Mouse (Mus musculus) lung, adult 2 months (tissue): ENCODE results near the gene Ctnnd1. TPM values are rescaled to one million over a fixed set of nuclear protein-coding genes. Genes with fewer than 3 reads are reported as not detected.
A peak's percentile ranks its signal among the peaks of the same experiment; 100 is the strongest.

ENCODE experiments used
- DNase-seq: peaks from one replicate; pipeline ENCODE4 v3.0.0; 2022
- H3K4me1 ChIP-seq: fragments of 200-500 bp; 2 replicates; pipeline ENCODE4 v1.6.1; 2011; ENCODE audit warnings: low read length; ENCODE audit not compliant: control insufficient read depth, insufficient read depth
- H3K4me3 ChIP-seq: fragments of 200-500 bp; replicated peaks from 2 replicates; pipeline ENCODE3; 2011; ENCODE audit warnings: low read depth, mild to moderate bottlenecking, control low read depth, low read length; ENCODE audit errors: extremely low read depth
- CTCF ChIP-seq: fragments of 200-500 bp; IDR thresholded peaks from 2 replicates; pipeline ENCODE4 v1.5.1; 2011; ENCODE audit warnings: mild to moderate bottlenecking, low read length, control low read depth; ENCODE audit not compliant: insufficient read depth
- POLR2A ChIP-seq: fragments of 200-500 bp; IDR thresholded peaks from 2 replicates; pipeline ENCODE4 v1.6.1; 2011; ENCODE audit warnings: low read depth, mild to moderate bottlenecking, control low read depth, low read length, borderline replicate concordance; ENCODE audit errors: extremely low read depth
- WGBS: fragments of 180-500 bp; shearing (Covaris S2); methylation state at CpG from one replicate; pipeline ENCODE4 v1.1.7; 2018; 5-methylcytosine and 5-hydroxymethylcytosine counted together
- polyA plus RNA-seq: library from polyadenylated mRNA; depleted of rRNA; stranded (reverse); fragments of >200 nt; gene quantifications from 2 replicates; pipeline ENCODE4 v1.2.3, GENCODE M21; 2012

Ctnnd1 gene
- polyA plus RNA-seq, 1 experiment = 130 TPM

DNA sequence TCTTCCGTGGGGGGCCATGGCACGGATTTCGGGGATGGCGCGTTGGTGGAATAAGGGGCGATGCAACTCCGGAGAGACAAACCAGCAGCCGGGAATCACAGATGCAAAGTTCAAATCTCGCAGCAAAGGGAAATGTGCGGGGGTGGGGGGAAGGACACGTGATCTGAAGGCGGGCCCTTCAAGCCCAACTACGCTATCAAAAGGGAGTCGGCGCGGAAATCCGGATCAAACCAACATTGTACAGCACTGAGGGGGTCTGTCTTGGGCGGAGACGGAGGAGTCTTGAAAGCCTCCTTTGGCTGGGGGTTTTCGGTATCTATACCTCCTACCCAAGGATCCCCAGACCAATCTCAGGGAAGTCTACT, 20.0 kb upstream of the Ctnnd1 start, which contains the start of gene Selenoh:
Gene Selenoh (minus strand): TSS at position 202 of the 365 bp plus-strand sequence.
- no peaks in the 10 kb centered on the region; the same call in 1 of the 2 replicates for H3K4me1 ChIP-seq
- DNase-seq = peak; percentile 71
- WGBS = under 1% methylated on average over 20 of the region's 20 CpGs
- TF ChIP-seq CTCF (no peak), POLR2A (peak; percentile 63; the same call in 1 of the 2 replicates)
- H3K4me3 ChIP-seq = peak within 1 kb of the TSS; percentile 70

DNA sequence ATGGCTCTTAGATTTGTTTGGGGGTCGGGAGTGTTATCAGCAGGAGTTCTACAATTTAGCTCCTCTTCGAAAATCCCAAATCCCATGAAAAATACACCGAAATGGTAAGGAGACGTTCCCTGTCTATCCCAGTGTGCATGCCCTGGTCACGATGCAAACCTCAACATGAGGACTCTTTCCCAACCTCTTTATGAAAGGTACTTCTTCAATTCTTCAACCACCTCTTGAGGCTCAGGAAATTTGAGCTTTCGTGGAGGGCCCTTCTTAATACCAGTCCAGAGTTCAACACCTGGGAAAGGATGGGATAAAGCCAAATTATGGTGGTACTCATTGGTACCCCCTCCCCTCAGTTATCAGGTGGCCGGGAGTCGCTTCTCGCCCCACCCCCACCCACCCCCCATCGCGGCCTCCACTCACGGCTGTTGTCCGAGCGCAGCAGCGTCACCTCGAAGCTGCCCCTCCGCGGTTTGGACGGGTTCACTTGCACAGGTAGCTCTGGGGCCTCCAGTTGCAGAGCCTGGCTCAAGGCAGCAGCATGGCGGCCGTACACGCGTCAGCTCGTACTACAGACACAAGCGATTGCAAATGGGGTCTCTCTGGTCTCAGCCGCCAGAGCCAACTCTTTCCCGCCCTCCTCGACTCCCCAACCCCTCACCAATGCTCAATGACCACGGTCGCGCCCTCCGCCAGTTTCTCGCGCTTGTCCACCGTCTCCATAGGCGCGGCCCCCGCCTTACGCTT, 19.4 kb upstream of the Ctnnd1 start:
- Histone ChIP-seq H3K4me1 (no peaks in the 10 kb centered on the region; the same call in 1 of the 2 replicates), H3K4me3 (peak overlapping the region; percentile 70)
- DNase-seq = no peak
- 3% methylated on average over 37 of the region's 39 CpGs for WGBS
- TF ChIP-seq CTCF = no peak
- TF ChIP-seq POLR2A = no peak

DNA sequence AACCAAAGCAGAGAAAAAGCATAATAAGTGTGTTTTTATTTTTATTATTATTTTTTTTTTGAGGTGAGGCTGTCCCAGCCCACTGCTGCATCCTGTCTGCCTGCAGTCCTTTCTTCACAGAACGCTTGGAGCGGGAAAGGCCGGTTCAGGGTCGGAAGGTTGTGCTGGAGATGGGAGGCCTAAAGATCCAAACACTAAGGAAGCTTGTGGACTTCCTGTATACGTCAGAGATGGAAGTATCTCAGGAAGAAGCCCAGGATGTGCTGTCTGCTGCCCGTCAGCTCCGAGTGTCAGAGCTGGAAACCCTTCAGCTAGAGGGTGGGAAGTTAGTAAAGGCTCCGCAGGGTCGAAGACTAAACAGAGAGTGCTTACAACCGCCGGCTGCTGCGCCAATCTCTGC, 15.5 kb upstream of the Ctnnd1 start:
- no peak overlapping the region for H3K4me3 ChIP-seq
- WGBS = 38% methylated on average over 12 of the region's 12 CpGs
- TF ChIP-seq POLR2A (no peak), CTCF (no peak)
- no peak for DNase-seq
- no peaks in the 10 kb centered on the region; the same call in 1 of the 2 replicates for H3K4me1 ChIP-seq

DNA sequence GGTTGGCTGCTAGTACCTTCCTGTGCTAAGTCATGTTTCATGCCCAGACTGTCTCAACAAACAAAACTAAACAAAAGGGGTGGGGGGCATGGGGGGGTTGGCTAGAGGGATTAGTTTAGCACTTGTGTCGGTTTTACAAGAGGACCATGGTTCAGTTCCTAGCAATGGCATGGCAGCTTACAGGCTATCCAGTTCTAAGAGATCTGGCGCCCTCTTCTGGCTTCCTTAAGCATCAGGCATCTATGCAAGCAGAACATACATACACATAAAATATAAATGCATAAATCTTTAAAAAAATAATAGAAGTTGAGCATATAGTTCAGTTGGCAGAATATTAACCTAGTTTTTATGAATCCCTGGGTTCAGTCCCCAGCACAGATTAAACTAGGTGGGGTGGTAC, 12.3 kb upstream of the Ctnnd1 start:
- Histone ChIP-seq H3K4me1 (peaks cover 2% of the 10 kb centered on the region; the same call in 1 of the 2 replicates), H3K4me3 (no peak overlapping the region)
- TF ChIP-seq POLR2A (no peak), CTCF (peak; percentile 10; the same call in 1 of the 2 replicates)
- 39% methylated on average over 2 of the region's 2 CpGs for WGBS
- DNase-seq = peak; percentile 48

DNA sequence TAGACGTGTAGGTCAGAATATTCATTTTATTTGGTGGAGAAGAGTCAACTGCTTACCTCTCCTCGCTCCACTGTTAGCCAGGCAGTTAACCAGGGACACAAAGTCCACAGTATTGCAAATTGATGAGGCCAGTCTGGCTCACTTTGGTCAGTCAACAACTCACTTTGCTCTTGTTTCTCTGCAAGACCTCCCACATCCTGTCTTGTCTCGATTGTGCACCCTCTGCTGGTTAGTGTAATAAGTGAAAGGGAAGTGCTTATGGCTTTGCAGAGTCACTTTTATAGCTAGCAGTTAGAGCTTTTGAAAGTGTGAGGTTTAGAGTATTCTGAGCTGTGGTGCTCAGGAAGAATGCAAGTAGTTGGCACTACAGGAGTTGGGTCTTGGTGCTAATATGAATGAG, 9.7 kb upstream of the Ctnnd1 start:
- no peak for DNase-seq

DNA sequence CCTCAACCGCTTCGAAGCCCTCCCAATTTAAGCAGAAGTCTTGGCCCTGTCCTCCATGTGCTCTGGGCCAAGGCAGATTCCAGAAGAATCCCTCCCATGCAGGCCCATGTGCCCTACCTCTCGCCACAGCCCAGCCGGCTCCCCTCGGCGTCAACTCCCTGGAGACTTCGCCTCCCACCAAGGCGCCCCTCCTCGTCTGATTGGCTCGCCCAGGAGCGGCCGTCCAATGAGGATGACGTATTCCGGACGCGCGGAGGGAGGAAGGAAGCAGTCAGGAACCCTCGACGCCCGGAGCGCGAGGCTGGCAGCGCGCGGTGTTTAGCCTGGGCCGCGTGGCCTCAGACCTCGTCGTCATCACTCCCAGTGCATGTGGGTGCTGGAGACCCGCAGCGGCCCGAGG, 8.2 kb upstream of the Ctnnd1 start, which contains the start of gene Btbd18:
Gene Btbd18 (plus strand): TSS at position 274 of the 400 bp plus-strand sequence.
- H3K4me1 ChIP-seq = peaks cover 2% of the 10 kb centered on the region; the same call in 1 of the 2 replicates
- WGBS = 95% methylated on average over 32 of the region's 32 CpGs
- H3K4me3 ChIP-seq = no peak within 1 kb of the TSS
- no peak for DNase-seq
- TF ChIP-seq CTCF (no peak), POLR2A (no peak)

More for the DNA sequence above, 9.7 kb upstream of the Ctnnd1 start:
- TF ChIP-seq POLR2A = no peak
- TF ChIP-seq CTCF = peak; percentile 44; the same call in 1 of the 2 replicates
- Histone ChIP-seq H3K4me1 (peaks cover 2% of the 10 kb centered on the region; the same call in 1 of the 2 replicates), H3K4me3 (no peak overlapping the region)
- 49% methylated on average over 3 of the region's 3 CpGs for WGBS

DNA sequence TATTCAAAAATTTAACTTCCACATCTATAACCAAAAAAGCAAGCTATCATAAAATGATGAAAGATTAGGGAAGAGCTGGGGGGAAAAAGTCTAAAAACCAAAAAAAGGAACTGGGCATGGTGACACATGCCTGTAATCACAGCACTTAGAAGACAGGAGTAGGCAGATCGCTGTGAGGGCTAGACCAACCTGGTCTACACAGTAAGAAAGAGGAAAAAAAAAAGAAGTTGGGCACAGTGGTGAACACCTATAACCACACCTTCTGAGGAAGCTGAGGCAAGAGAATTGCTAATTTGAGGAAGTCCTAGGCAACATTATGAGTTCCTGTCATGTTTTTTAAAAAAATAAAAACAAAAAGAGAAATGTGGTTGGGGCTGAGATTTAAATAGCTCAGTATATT, 5.3 kb upstream of the Ctnnd1 start:
- TF ChIP-seq CTCF = no peak
- no peak for TF ChIP-seq POLR2A
- WGBS = 58% methylated on average over 1 of the region's 1 CpGs

DNA sequence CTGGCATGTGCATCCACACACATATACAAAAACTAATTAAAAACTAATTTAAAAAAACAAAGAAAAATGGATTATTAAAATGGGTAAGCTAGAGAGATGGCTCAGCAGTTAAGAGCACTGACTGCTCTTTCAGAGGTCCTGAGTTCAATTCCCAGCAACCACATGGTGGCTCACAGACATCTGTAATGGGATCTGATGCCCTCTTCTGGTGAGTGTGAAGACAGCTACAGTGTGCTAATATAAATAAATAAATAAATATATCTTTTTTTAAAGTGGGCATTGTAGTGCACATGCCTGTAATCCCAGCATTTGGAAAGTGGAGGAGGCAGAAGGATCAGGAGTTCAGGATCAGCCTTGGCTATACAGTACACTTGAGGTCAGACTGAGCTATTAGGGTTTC, 2.8 kb upstream of the Ctnnd1 start:
- H3K4me1 ChIP-seq = no peaks in the 10 kb centered on the region
- DNase-seq = no peak
- H3K4me3 ChIP-seq = no peak overlapping the region
- no peak for TF ChIP-seq POLR2A
- TF ChIP-seq CTCF = no peak

More for the DNA sequence above, 5.3 kb upstream of the Ctnnd1 start:
- H3K4me3 ChIP-seq = no peak overlapping the region
- peaks cover 2% of the 10 kb centered on the region; the same call in 1 of the 2 replicates for H3K4me1 ChIP-seq
- DNase-seq = no peak

DNA sequence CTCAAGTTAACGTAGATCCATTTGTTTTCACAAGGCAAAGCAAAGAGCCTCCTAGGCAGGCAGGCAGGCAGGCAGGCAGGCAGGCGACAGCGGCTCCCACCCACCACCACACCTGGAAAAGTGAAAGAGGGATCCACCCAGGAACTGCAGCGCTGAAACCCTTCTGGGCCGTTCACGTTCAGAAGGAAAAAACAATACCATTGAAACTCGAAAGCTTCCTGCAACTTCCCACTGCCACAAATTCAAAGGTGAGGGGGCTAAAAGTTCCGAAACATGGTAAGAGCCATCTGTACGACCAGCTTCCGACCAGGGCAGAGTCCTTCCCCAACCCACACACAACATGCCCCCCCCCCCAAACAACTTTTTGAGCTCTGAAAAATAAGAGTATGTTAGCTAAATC, 891 bp downstream of the Ctnnd1 start:
- Histone ChIP-seq H3K4me1 (peaks cover 4% of the 10 kb centered on the region), H3K4me3 (peak overlapping the region; percentile 98)
- WGBS = 1% methylated on average over 10 of the region's 10 CpGs
- TF ChIP-seq CTCF (no peak), POLR2A (0 out of 2 replicates have a peak, but pooled peaks have one; percentile 19)
- peak; percentile 51 for DNase-seq

DNA sequence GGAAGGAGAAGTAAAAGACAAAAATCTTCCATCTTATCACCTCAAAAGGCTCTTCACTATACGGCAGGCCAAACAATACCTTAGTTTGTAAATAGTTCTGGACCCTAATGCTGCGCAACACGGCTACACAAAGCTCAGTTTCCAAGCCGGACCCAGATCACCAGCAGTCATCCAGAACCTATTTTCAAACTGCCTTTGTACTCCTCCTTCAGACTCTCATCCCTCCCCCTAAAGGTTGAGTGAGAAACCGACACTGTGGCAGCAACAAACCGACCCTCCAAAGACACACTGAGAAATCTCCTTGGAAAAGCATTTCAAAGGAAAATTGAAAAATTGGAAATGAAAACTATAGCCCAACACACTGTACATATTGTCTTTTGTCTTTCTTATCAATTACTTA, 2.2 kb downstream of the Ctnnd1 start:
- peaks cover 9% of the 10 kb centered on the region for H3K4me1 ChIP-seq
- no peak for TF ChIP-seq CTCF
- TF ChIP-seq POLR2A = no peak
- peak overlapping the region; percentile 98 for H3K4me3 ChIP-seq
- 5% methylated on average over 6 of the region's 6 CpGs for WGBS
- DNase-seq = no peak
